Mouse (Mus musculus) C2C12 (cell line): ENCODE results near the gene Pls3.

Source experiments
- CTCF ChIP-seq: IDR thresholded peaks from one replicate; pipeline ENCODE4 v1.5.1; 2011; ENCODE audit not compliant: control insufficient read depth, insufficient read depth, insufficient read length
- FOSL1 ChIP-seq: IDR thresholded peaks from one replicate; pipeline ENCODE4 v1.8.0; 2011; ENCODE audit warnings: mild to moderate bottlenecking, low read length; ENCODE audit not compliant: poor library complexity, insufficient read depth, severe bottlenecking
- MAX ChIP-seq: IDR thresholded peaks from one replicate; pipeline ENCODE4 v1.6.1; 2011; ENCODE audit warnings: mild to moderate bottlenecking, control low read depth
- MYOD1 ChIP-seq: IDR thresholded peaks from one replicate; pipeline ENCODE4 v1.6.1; 2011; ENCODE audit warnings: low read depth; ENCODE audit not compliant: control insufficient read depth, insufficient read length
- MYOG ChIP-seq: IDR thresholded peaks from one replicate; pipeline ENCODE4 v1.6.1; 2011; ENCODE audit not compliant: control insufficient read depth, insufficient read length; ENCODE audit errors: extremely low read depth
- USF1 ChIP-seq: IDR thresholded peaks from one replicate; pipeline ENCODE4 v1.6.1; 2011; ENCODE audit warnings: low read depth, mild to moderate bottlenecking, control low read depth, moderate library complexity

- TF ChIP-seq CTCF (no peak), MYOG (no peak), FOSL1 (no peak), MAX (no peak), USF1 (no peak), MYOD1 (no peak)
These were observed 32.9 kb downstream of the Pls3 start for GRCm38 (mm10) chrX:75842120-75842519.
